Mouse (Mus musculus) layer of hippocampus, adult 2 months (tissue): ENCODE measurements around the gene Ahdc1. TPM values are rescaled to one million over a fixed set of nuclear protein-coding genes. Genes with fewer than 3 reads are reported as not detected.

Experiments used
- DNase-seq, 2 experiments: peaks; one replicate each; pipeline ENCODE4 v3.0.0; 2022; ENCODE audit warnings: low spot score in 2 of 2
- H3K27ac ChIP-seq: fragments of 200-600 bp; 2 replicates; pipeline ENCODE4 v1.8.1; 2022
- H3K4me3 ChIP-seq: fragments of 200-600 bp; 2 replicates; pipeline ENCODE4 v1.8.1; 2022; ENCODE audit warnings: mild to moderate bottlenecking
- CTCF ChIP-seq: fragments of 200-600 bp; conservative IDR thresholded peaks from 2 replicates; pipeline ENCODE4 v1.8.1; 2022; ENCODE audit warnings: antibody characterized with exemption, mild to moderate bottlenecking, moderate library complexity
- total RNA-seq, 2 experiments: library from RNA; stranded (reverse); gene quantifications; 2 replicates each; pipeline ENCODE4 v1.2.3; 2021

Ahdc1 gene
- total RNA-seq, 2 experiments from 2014 or later = 108 to 113 TPM

GRCm38 (mm10) chr4:133015710-133016651 lies 4.9 kb downstream of the Ahdc1 start:
- peak overlapping the region; percentile 4; the same call in 1 of the 2 replicates for H3K4me3 ChIP-seq
- peak; percentile 34 for TF ChIP-seq CTCF
- no peak for DNase-seq
- H3K27ac ChIP-seq = peak overlapping the region; percentile 73

GRCm38 (mm10) chr4:133016677-133017415 lies 5.8 kb downstream of the Ahdc1 start:
- no peak for DNase-seq
- Histone ChIP-seq H3K27ac (peak overlapping the region; percentile 73), H3K4me3 (peak overlapping the region; percentile 0; the same call in 1 of the 2 replicates)
- no peak for TF ChIP-seq CTCF

GRCm38 (mm10) chr4:133017597-133018262 lies 6.7 kb downstream of the Ahdc1 start:
- peak; percentile 54 to 66 for DNase-seq
- H3K27ac ChIP-seq = peak overlapping the region; percentile 73
- H3K4me3 ChIP-seq = peak overlapping the region; percentile 11; the same call in 1 of the 2 replicates
- TF ChIP-seq CTCF = no peak

- no peak for DNase-seq
- Histone ChIP-seq H3K27ac (peak overlapping the region; percentile 73), H3K4me3 (peak overlapping the region; percentile 11; the same call in 1 of the 2 replicates)
- TF ChIP-seq CTCF = no peak
These were observed 7.3 kb downstream of the Ahdc1 start for GRCm38 (mm10) chr4:133018263-133018798.

GRCm38 (mm10) chr4:133020721-133021120 lies 9.7 kb downstream of the Ahdc1 start:
- TF ChIP-seq CTCF = no peak
- DNase-seq = no peak
- H3K27ac ChIP-seq = peak overlapping the region; percentile 32; the same call in 1 of the 2 replicates
- no peak overlapping the region for H3K4me3 ChIP-seq

GRCm38 (mm10) chr4:133021181-133021671 lies 10.2 kb downstream of the Ahdc1 start:
- H3K4me3 ChIP-seq = peak overlapping the region; percentile 1; the same call in 1 of the 2 replicates
- peak overlapping the region; percentile 46; the same call in 1 of the 2 replicates for H3K27ac ChIP-seq
- TF ChIP-seq CTCF = no peak
- no peak for DNase-seq

- Histone ChIP-seq H3K4me3 (peak overlapping the region; percentile 20; the same call in 1 of the 2 replicates), H3K27ac (peak overlapping the region; percentile 65)
- no peak for TF ChIP-seq CTCF
- DNase-seq = no peak
These were observed 11.2 kb downstream of the Ahdc1 start for GRCm38 (mm10) chr4:133022217-133022616.

GRCm38 (mm10) chr4:133022954-133023635 lies 12.0 kb downstream of the Ahdc1 start:
- TF ChIP-seq CTCF = no peak
- Histone ChIP-seq H3K4me3 (no peak overlapping the region), H3K27ac (peak overlapping the region; percentile 65)
- no peak for DNase-seq

GRCm38 (mm10) chr4:133023636-133024035 lies 12.6 kb downstream of the Ahdc1 start:
- TF ChIP-seq CTCF = no peak
- peak overlapping the region; percentile 65; the same call in 1 of the 2 replicates for H3K27ac ChIP-seq

GRCm38 (mm10) chr4:133024404-133024803 lies 13.3 kb downstream of the Ahdc1 start:
- no peak for TF ChIP-seq CTCF
- Histone ChIP-seq H3K27ac (peak overlapping the region; percentile 69), H3K4me3 (no peak overlapping the region)
- no peak for DNase-seq

More at GRCm38 (mm10) chr4:133023636-133024035, 12.6 kb downstream of the Ahdc1 start:
- no peak for DNase-seq
- H3K4me3 ChIP-seq = no peak overlapping the region

- TF ChIP-seq CTCF = no peak
- Histone ChIP-seq H3K27ac (peak overlapping the region; percentile 69), H3K4me3 (no peak overlapping the region; the same call in 1 of the 2 replicates)
- DNase-seq = no peak
These were observed 14.1 kb downstream of the Ahdc1 start for GRCm38 (mm10) chr4:133024969-133025685.
